Mouse (Mus musculus): ENCODE measurements around the gene AC131692.1.

DNA sequence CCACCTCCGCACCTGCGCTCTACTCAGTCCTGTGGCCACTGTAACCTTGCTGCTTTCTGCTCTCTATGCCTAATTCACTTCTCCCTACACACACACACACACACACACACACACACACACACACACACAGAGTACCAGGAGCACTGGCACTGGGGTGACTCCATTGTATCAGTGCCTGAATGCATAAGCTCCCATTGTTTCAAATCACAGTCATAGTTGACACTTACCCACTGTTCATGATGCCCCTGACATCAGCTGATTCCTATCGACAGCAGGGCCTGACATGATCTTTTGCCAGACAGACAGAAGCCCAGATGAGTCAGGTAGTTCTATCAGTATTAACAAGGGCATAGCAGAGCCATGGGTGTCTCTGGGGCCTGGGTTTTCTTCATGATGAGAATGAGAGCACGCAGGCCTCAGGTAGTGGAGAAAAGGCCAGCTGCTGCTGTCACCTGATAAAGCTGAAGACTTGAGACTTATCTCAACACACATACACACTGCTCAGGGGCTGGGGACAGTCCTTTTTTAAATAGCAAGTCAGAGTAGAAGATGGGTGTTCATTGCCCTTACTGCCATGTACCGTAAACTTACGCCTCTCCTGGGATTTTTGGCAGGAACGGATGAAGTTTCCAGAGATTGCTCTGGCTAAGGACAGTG lies 38.1 kb downstream of the AC131692.1 start:
- TF ChIP-seq CEBPB (IDR thresholded peaks at IDR 0.05; ENCODE audit: insufficient read depth, poor library complexity, severe bottlenecking) (no peak), POLR2A (IDR thresholded peaks at IDR 0.05; ENCODE audit: insufficient read length, low read depth) (no peak), MAX (IDR thresholded peaks at IDR 0.05; ENCODE audit: low read depth) (no peak), MYOG (IDR thresholded peaks at IDR 0.05; ENCODE audit: control insufficient read depth in 1 of 3, insufficient read depth in 1 of 3, insufficient read length in 2 of 3, low read depth in 2 of 3) (no peak), SRF (IDR thresholded peaks at IDR 0.05; ENCODE audit: control insufficient read depth, insufficient read length, low read depth) (no peak), REST (IDR thresholded peaks at IDR 0.05; ENCODE audit: insufficient read depth, insufficient read length) (no peak), USF1 (IDR thresholded peaks at IDR 0.05; ENCODE audit: low read depth) (no peak)

Measured in myocyte (in vitro differentiated cells).